Mouse (Mus musculus) B cell, adult 67 days (primary cell): Measurements from ENCODE around the gene Spag6. TPM values are rescaled to one million over a fixed set of nuclear protein-coding genes. Genes with fewer than 3 reads are reported as not detected.

Source experiments
- total RNA-seq, 2 experiments: library from RNA; stranded (reverse); gene quantifications; 4 replicates each; pipeline ENCODE4 v1.2.4; 2023

Spag6 gene
- 1 to 10 TPM in 1 of 2 experiments, under 1 TPM in 1; 0.73 to 1.1 TPM for total RNA-seq

GRCm38 (mm10) chr2:18693871-18694610 is at the start of gene Spag6:
Gene Spag6 (plus strand): TSS chr2:18694032.

DNA sequence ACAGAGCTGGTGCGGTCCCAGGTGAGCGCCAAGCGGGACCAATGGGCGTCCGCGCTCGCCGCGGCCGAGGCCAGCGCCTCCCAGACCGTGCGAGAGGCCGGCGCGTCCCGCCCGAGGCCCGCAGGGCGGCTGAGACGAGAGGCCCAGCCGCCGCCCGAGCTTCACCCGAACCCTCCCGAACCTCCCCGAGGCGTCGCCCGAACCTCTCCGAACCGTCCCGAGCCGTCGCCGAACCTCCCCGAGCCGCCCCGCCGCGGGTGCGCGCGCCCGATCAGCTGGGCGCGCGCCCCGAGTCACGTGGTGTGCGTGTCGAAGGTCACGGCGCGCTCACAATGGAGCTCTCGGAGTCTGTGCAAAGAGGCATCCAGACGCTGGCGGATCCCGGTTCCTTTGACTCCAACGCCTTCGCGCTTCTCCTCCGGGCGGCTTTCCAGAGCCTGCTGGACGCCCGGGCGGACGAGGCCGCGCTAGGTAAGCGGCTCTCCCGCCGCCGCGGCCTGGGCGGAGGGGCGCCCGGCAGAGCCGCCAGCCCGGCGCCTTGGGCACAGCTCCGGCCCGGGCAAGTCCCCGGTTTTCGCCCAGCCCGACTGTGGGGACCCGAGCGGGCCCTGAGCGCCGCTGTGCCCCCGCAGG is 21.6 kb upstream of the Spag6 start, which contains the start of gene Commd3:
Gene Commd3 (plus strand): TSS at position 252 of the 633 bp plus-strand sequence.

GRCm38 (mm10) chr2:18676936-18677491 is 16.8 kb upstream of the Spag6 start, which contains the start of gene Bmi1:
Gene Bmi1 (plus strand): TSS chr2:18677018.

Other genes with a start within 250 kb of the Spag6 start
- gene Commd3, start 21.6 kb upstream of the Spag6 start, total RNA-seq, result 100 to 1,000 TPM in 1 of 2 experiments, 10 to 100 TPM in 1; 84.0 to 104 TPM
- gene Bmi1, start 17.0 kb upstream of the Spag6 start, total RNA-seq, result 10 to 100 TPM; 55.5 to 59.0 TPM